Mouse (Mus musculus) telencephalon, adult 2 months (tissue): Measurements from ENCODE around the gene Slc25a27.
A peak's percentile ranks its signal among the peaks of the same experiment; 100 is the strongest.

ENCODE experiments used
- DNase-seq: peaks from one replicate; pipeline ENCODE4 v3.0.0-alpha.2; 2011; ENCODE audit warnings: low read depth, low spot score

Gene Slc25a27

GRCm38 (mm10) chr17:43646925-43647324 is 20.1 kb downstream of the Slc25a27 start:
- DNase-seq: no peak

- DNase-seq: no peak
Observed at GRCm38 (mm10) chr17:43645136-43645535, 21.9 kb downstream of the Slc25a27 start.

GRCm38 (mm10) chr17:43644375-43644774 is 22.6 kb downstream of the Slc25a27 start:
- DNase-seq: no peak

GRCm38 (mm10) chr17:43643191-43643590 is 23.8 kb downstream of the Slc25a27 start:
- DNase-seq: no peak

- DNase-seq: no peak
Observed at GRCm38 (mm10) chr17:43640825-43641224, 26.2 kb downstream of the Slc25a27 start.

GRCm38 (mm10) chr17:43637146-43637545 is 29.9 kb downstream of the Slc25a27 start:
- DNase-seq: no peak

- no peak for DNase-seq
Observed at GRCm38 (mm10) chr17:43630427-43630760, 36.6 kb downstream of the Slc25a27 start.

GRCm38 (mm10) chr17:43629496-43630426 is 37.3 kb downstream of the Slc25a27 start, which contains the start of gene Tdrd6:
Tdrd6 (minus strand) TSS chr17:43630299.
- DNase-seq: no peak

- no peak for DNase-seq
Observed at GRCm38 (mm10) chr17:43629026-43629495, 38.0 kb downstream of the Slc25a27 start.

GRCm38 (mm10) chr17:43628246-43628645 is 38.8 kb downstream of the Slc25a27 start:
- no peak for DNase-seq

GRCm38 (mm10) chr17:43622076-43622475 is 44.9 kb downstream of the Slc25a27 start:
- no peak for DNase-seq

- no peak for DNase-seq
Observed at GRCm38 (mm10) chr17:43619156-43619555, 47.9 kb downstream of the Slc25a27 start.

- DNase-seq: no peak
Observed at GRCm38 (mm10) chr17:43612221-43612620, 54.8 kb downstream of the Slc25a27 start.

- no peak for DNase-seq
Observed at GRCm38 (mm10) chr17:43611586-43611985, 55.4 kb downstream of the Slc25a27 start.

- no peak for DNase-seq
Observed at GRCm38 (mm10) chr17:43606704-43607103, 60.3 kb downstream of the Slc25a27 start.

- DNase-seq: no peak
Observed at GRCm38 (mm10) chr17:43598706-43599105, 68.3 kb downstream of the Slc25a27 start.

GRCm38 (mm10) chr17:43597742-43598141 is 69.3 kb downstream of the Slc25a27 start:
- DNase-seq: no peak

- peak; percentile 60 for DNase-seq
Observed at GRCm38 (mm10) chr17:43592296-43593291, 74.4 kb downstream of the Slc25a27 start.
